Mouse (Mus musculus) intestine, postnatal 0 days (tissue): ENCODE results near the gene B3gnt7. TPM values are rescaled to one million over a fixed set of nuclear protein-coding genes. Genes with fewer than 3 reads are reported as not detected.
"Not testable (repeated sequence)": the region's sequence is repeated elsewhere in the genome, so short reads cannot be mapped to it uniquely, and the experiment has no call there.

Experiments
- ATAC-seq: fragments of 200-750 bp; cut with Nextera tagmentation; 2 replicates; pipeline ENCODE4 v1.8.0; 2017; ENCODE audit warnings: mild to moderate bottlenecking, moderate TSS enrichment, moderate library complexity
- H3K27ac ChIP-seq: fragments of 300-500 bp; sonication (generic); 2 replicates; pipeline ENCODE4 v1.5.1; 2014; ENCODE audit warnings: mild to moderate bottlenecking, low read depth, low read length, moderate library complexity
- H3K27me3 ChIP-seq: fragments of 300-500 bp; sonication (generic); replicated peaks from 2 replicates; pipeline ENCODE4 v1.6.1; 2014; ENCODE audit warnings: low read length, mixed read lengths; ENCODE audit not compliant: control insufficient read depth, insufficient read depth
- H3K36me3 ChIP-seq: fragments of 300-500 bp; sonication (generic); 2 replicates; pipeline ENCODE4 v1.6.1; 2014; ENCODE audit warnings: mild to moderate bottlenecking, moderate library complexity; ENCODE audit not compliant: control insufficient read depth, insufficient read depth
- H3K4me1 ChIP-seq: fragments of 300-500 bp; sonication (generic); replicated peaks from 2 replicates; pipeline ENCODE4 v1.6.1; 2014; ENCODE audit warnings: antibody characterized with exemption, low read length, mixed read lengths; ENCODE audit not compliant: control insufficient read depth, insufficient read depth
- H3K4me2 ChIP-seq: fragments of 300-500 bp; sonication (generic); replicated peaks from 2 replicates; pipeline ENCODE4 v1.6.1; 2014; ENCODE audit warnings: low read depth, mild to moderate bottlenecking, moderate library complexity
- H3K4me3 ChIP-seq: fragments of 300-500 bp; sonication (generic); 2 replicates; pipeline ENCODE4 v1.5.1; 2014; ENCODE audit warnings: low read depth, low read length
- H3K9ac ChIP-seq: fragments of 300-500 bp; sonication (generic); 2 replicates; pipeline ENCODE4 v1.6.1; 2014; ENCODE audit warnings: mild to moderate bottlenecking, low read depth, low read length
- H3K9me3 ChIP-seq: fragments of 300-500 bp; sonication (generic); 2 replicates; pipeline ENCODE4 v1.6.1; 2016; ENCODE audit warnings: mixed run types; ENCODE audit not compliant: control insufficient read depth
- CTCF ChIP-seq: sonication (generic); IDR thresholded peaks from 2 replicates; pipeline ENCODE4 v1.5.1; 2016; ENCODE audit warnings: low read depth, mild to moderate bottlenecking, control low read depth, antibody characterized with exemption, moderate library complexity
- WGBS: fragments of 180-500 bp; shearing (Covaris S2); extraction: QIAGEN DNeasy Blood & Tissue Kit; methylation state at CpG from one replicate; pipeline ENCODE4 v1.1.7; 2014; 5-methylcytosine and 5-hydroxymethylcytosine counted together
- polyA plus RNA-seq: library from polyadenylated mRNA; unstranded; fragments of >200 nt; fragmentation: Nextera tagmentation; extraction: Ambion mirVana; gene quantifications from 2 replicates; pipeline ENCODE4 v1.2.1, GENCODE M21; 2015

The B3gnt7 gene
- polyA plus RNA-seq, 1 experiment from 2014 or later: 3.2 TPM

DNA sequence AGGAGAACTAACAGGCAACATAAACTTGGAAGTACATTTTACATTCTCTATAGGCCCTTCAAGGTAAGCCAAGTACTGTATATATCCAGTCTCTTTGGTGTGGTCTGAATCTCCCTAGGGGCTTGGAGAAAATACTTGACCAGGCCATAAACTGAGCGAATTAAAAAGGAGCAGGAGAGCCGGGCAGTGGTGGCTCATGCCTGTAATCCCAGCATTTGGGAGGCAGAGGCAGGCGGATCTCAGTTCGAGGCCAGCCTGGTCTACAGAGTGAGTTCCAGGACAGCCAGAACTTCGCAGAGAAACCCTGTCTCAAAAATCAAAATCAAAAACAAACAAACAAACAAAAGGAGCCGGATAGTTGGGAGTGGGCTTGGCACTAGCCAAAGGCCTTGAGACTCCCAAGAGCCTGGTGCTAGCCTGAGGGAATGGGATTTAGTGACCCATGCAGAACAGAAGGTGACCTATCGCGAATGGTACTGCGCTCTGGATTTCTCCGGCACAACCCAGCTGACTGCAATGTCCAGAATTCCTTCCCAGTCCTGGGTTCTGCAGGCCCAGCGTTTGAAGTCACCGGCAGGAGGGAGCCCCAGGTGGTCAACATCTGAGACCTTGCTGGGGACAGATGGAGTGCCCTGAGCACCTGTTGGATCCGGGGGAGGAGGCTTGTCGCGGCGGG lies 10.6 kb downstream of the B3gnt7 start:
- no peaks in the 10 kb centered on the region for H3K36me3 ChIP-seq
- WGBS: 54% methylated on average over 16 of the region's 16 CpGs
- no peaks in the 10 kb centered on the region for H3K27me3 ChIP-seq
- no peak overlapping the region for H3K9ac ChIP-seq
- H3K4me2 ChIP-seq: 0 out of 2 replicates have a peak overlapping the region, but pooled peaks have one; percentile 30
- ATAC-seq: no peak
- no peak overlapping the region for H3K27ac ChIP-seq
- no peaks in the 10 kb centered on the region for H3K4me1 ChIP-seq
- no peak overlapping the region for H3K4me3 ChIP-seq
- no peak for TF ChIP-seq CTCF
- no peaks in the 10 kb centered on the region for H3K9me3 ChIP-seq

DNA sequence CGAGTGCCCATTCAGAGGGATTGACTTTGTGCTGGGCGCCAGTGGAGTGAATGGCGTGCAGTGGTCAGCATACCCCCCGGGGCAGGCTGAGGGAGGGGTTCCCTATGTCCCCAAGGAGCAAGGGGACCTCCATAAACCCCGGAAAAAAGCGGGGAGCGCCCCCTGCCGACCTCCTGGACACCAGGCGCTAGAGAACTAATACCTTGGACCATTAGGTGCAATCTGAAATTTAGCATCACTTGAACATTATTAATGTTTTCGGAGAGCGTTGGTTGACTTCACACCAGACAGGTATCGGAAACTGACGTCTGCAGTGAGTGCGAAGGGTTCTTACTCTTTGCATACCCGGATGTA lies 11.1 kb downstream of the B3gnt7 start:
- 31% methylated on average over 15 of the region's 15 CpGs for WGBS
- no peaks in the 10 kb centered on the region for H3K4me1 ChIP-seq

DNA sequence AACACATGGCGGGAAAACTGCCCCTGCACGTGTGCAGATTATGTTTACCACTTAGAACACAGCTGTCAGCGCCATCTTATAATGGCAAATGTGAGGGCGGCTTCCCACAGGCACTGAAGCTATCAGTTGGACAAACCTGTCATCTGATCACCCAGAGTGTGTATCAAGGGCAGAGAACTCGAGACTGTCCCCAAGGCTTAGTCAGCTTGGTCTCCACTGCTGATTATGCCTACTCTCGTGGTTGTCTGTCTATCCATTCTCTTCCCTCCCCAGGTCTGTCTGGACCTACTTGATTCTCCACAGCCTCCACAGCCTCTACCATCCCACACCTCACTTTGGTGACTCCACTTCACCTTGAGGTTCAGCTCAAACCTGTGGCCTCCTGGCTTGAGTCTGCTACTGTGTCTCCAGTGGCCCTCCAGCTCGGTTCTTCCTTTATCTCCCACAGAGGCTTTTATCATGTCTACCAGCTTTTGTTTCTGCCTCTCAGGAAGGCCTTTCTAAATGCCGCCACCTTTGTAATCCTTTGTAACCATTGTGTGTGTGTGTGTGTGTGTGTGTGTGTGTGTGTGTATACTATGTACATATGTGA lies 18.3 kb downstream of the B3gnt7 start:
- no peak for TF ChIP-seq CTCF
- Histone ChIP-seq H3K9ac (no peak overlapping the region), H3K4me1 (no peaks in the 10 kb centered on the region), H3K4me3 (no peak overlapping the region), H3K27me3 (no peaks in the 10 kb centered on the region), H3K27ac (no peak overlapping the region), H3K4me2 (no peak overlapping the region), H3K36me3 (no peaks in the 10 kb centered on the region), H3K9me3 (no peaks in the 10 kb centered on the region)
- WGBS: 86% methylated on average over 6 of the region's 8 CpGs
- no peak for ATAC-seq

More for the DNA sequence above, 11.1 kb downstream of the B3gnt7 start:
- no peaks in the 10 kb centered on the region for H3K9me3 ChIP-seq
- no peaks in the 10 kb centered on the region for H3K36me3 ChIP-seq
- 0 out of 2 replicates have a peak overlapping the region, but pooled peaks have one; percentile 30 for H3K4me2 ChIP-seq
- no peak overlapping the region for H3K4me3 ChIP-seq
- H3K27me3 ChIP-seq: no peaks in the 10 kb centered on the region
- TF ChIP-seq CTCF: peak; percentile 70
- ATAC-seq: no peak
- no peak overlapping the region for H3K27ac ChIP-seq
- no peak overlapping the region for H3K9ac ChIP-seq

DNA sequence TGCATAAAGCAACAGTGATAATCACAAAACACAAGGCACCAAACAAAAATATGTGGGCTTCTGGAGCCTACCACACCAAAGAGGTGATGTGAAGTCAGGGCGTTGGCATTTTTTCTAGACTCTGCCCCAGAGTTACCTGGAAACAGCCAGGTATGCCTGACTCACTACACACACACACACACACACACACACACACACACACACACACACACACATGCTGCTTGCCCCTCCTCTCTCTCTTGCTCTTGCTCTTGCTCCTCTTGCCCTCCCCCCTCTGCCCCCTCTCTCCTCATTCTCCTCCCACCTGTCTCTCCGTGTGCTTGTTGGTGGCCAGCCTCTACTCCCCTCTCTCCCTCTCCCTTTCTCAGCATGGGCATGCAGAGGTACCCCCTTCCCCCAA lies 33.7 kb downstream of the B3gnt7 start:
- ATAC-seq: no peak
- 32% methylated on average over 2 of the region's 2 CpGs for WGBS
- H3K4me3 ChIP-seq: no peak overlapping the region
- no peak overlapping the region for H3K27ac ChIP-seq
- no peaks in the 10 kb centered on the region for H3K36me3 ChIP-seq
- no peaks in the 10 kb centered on the region for H3K9me3 ChIP-seq
- H3K9ac ChIP-seq: no peak overlapping the region
- H3K4me1 ChIP-seq: no peaks in the 10 kb centered on the region
- TF ChIP-seq CTCF: no peak
- H3K27me3 ChIP-seq: no peaks in the 10 kb centered on the region
- no peak overlapping the region for H3K4me2 ChIP-seq

DNA sequence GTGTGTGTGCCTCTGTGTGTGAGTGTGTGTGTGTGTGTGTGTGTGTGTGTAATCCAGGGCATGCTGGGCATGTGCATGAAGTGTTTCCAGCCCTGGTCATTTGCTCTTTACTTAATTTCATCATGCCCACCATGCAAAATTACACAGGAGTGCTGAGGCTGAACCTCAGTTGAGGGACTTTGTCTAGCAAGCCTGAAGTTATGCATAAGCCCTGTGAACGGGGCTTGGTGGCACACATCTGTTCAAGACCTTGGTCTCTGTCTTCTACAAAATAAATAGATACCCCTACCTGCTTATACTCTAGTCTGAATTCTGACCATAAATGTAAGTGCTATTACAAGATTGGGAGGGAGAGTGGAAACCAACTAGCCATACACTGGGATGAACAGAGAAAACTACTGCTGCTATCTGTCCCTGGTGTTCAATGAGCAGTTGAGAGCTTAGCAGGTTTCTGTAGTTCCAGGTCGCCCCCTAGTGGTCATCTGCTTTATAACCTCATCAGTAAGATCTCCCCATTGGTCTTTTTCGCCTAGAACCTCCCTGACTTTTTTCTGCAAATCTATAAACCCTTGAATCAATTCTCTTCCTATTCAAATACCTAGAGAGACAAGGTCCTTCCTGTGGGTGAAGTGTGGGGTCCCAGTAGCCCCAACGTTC lies 36.7 kb downstream of the B3gnt7 start:
- no peaks in the 10 kb centered on the region for H3K4me1 ChIP-seq
- WGBS: 27% methylated on average over 4 of the region's 4 CpGs
- no peak overlapping the region for H3K9ac ChIP-seq
- no peaks in the 10 kb centered on the region for H3K36me3 ChIP-seq
- peak; percentile 92 for TF ChIP-seq CTCF
- ATAC-seq: peak; percentile 52; the same call in 1 of the 2 replicates
- H3K9me3 ChIP-seq: no peaks in the 10 kb centered on the region
- no peak overlapping the region for H3K4me3 ChIP-seq
- H3K27me3 ChIP-seq: no peaks in the 10 kb centered on the region
- H3K4me2 ChIP-seq: no peak overlapping the region
- no peak overlapping the region for H3K27ac ChIP-seq

DNA sequence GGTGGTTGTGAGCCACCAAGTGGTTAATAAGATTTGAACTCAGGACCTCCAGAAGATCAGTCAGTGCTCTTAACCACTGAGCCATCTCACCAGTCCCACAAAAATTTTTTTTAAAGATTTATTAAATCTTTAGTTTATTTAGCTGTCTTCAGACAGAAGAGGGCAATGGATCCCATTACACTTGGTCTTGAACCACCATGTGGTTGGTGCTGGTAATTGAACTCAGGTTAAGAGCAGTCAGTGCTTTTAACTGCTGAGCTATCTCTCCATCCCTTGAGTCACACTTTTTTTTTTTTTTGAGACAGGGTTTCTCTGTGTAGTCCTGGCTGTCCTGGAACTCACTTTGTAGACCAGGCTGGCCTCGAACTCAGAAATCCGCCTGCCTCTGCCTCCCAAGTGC lies 38.5 kb downstream of the B3gnt7 start:
- H3K4me1 ChIP-seq, ATAC-seq, H3K27ac ChIP-seq, H3K36me3 ChIP-seq, H3K4me3 ChIP-seq, H3K9me3 ChIP-seq, H3K9ac ChIP-seq, H3K4me2 ChIP-seq, H3K27me3 ChIP-seq: not testable (repeated sequence)
- 95% methylated on average over 2 of the region's 2 CpGs for WGBS
